Mouse (Mus musculus) gastrocnemius, adult 8-10 months (tissue): ENCODE data around the gene Uqcr11. TPM values are rescaled to one million over a fixed set of nuclear protein-coding genes. Genes with fewer than 3 reads are reported as not detected.
A peak's percentile ranks its signal among the peaks of the same experiment; 100 is the strongest.

Source experiments
- DNase-seq, 2 experiments: peaks; one replicate each; pipeline ENCODE4 v3.0.0; 2022; ENCODE audit warnings: low spot score in 2 of 2
- microRNA-seq: library from miRNA; unstranded; fragments of <30 nt; microRNA quantifications from one replicate; pipeline ENCODE4 v1.2.0, GENCODE M21; 2022
- total RNA-seq, 4 experiments: library from RNA; stranded (reverse); gene quantifications; 2 replicates each; pipeline ENCODE4 v1.2.4; 2022

Gene Uqcr11
- total RNA-seq, 4 experiments from 2014 or later = 691 to 868 (median 797) TPM

GRCm38 (mm10) chr10:80376160-80376559 lies 30.5 kb downstream of the Uqcr11 start:
- DNase-seq = peak; percentile 77 to 85

GRCm38 (mm10) chr10:80374063-80374462 lies 32.6 kb downstream of the Uqcr11 start:
- peak; percentile 48 to 49 for DNase-seq

GRCm38 (mm10) chr10:80372706-80373105 lies 33.9 kb downstream of the Uqcr11 start:
- DNase-seq = no peak

GRCm38 (mm10) chr10:80371983-80372382 lies 34.6 kb downstream of the Uqcr11 start:
- DNase-seq = no peak

- DNase-seq = no peak
Observed at GRCm38 (mm10) chr10:80371411-80371966, 35.1 kb downstream of the Uqcr11 start.

- no peak for DNase-seq
Observed at GRCm38 (mm10) chr10:80369995-80370747, 36.5 kb downstream of the Uqcr11 start.

- DNase-seq = no peak
Observed at GRCm38 (mm10) chr10:80368392-80368791, 38.2 kb downstream of the Uqcr11 start.

GRCm38 (mm10) chr10:80367954-80368353 lies 38.7 kb downstream of the Uqcr11 start:
- DNase-seq = no peak

GRCm38 (mm10) chr10:80365736-80366135 lies 40.9 kb downstream of the Uqcr11 start:
- DNase-seq = no peak

GRCm38 (mm10) chr10:80363734-80364133 lies 42.9 kb downstream of the Uqcr11 start:
- no peak for DNase-seq

- no peak for DNase-seq
Observed at GRCm38 (mm10) chr10:80357994-80358639, 48.5 kb downstream of the Uqcr11 start.

- no peak for DNase-seq
Observed at GRCm38 (mm10) chr10:80357336-80357735, 49.3 kb downstream of the Uqcr11 start.

- no peak for DNase-seq
Observed at GRCm38 (mm10) chr10:80356737-80357136, 49.9 kb downstream of the Uqcr11 start.

- no peak for DNase-seq
Observed at GRCm38 (mm10) chr10:80356001-80356682, 50.5 kb downstream of the Uqcr11 start, which contains the start of gene Plk5. Gene Plk5 (plus strand): TSS chr10:80356459.

- DNase-seq = no peak
Observed at GRCm38 (mm10) chr10:80355431-80355830, 51.2 kb downstream of the Uqcr11 start.

Small RNA genes within 50 kb of the gene (microRNA-seq; reads per million reads assigned to microRNA genes)
- not detected for gene Gm22721

Other genes starting within 250 kb of the Uqcr11 start
- gene Cirbp, start 240.8 kb downstream of the Uqcr11 start, total RNA-seq = 10 to 100 TPM; 23.4 to 49.1 (median 31.4) TPM
- 1 to 10 TPM; 4.3 to 7.8 (median 6.9) TPM for gene 1600002K03Rik, start 233.9 kb downstream of the Uqcr11 start, total RNA-seq
- gene Efna2, start 227.3 kb downstream of the Uqcr11 start, total RNA-seq = under 1 TPM; 0.19 to 0.48 (median 0.36) TPM
- 10 to 100 TPM; 12.7 to 16.9 (median 15.2) TPM for gene Mum1, start 180.4 kb downstream of the Uqcr11 start, total RNA-seq
- gene Ndufs7, start 157.7 kb downstream of the Uqcr11 start, total RNA-seq = 100 to 1,000 TPM; 576 to 623 (median 605) TPM
- 10 to 100 TPM; 19.5 to 33.6 (median 33.4) TPM for gene Gamt, start 145.8 kb downstream of the Uqcr11 start, total RNA-seq
- gene Dazap1, start 145.3 kb downstream of the Uqcr11 start, total RNA-seq = 10 to 100 TPM; 31.8 to 38.5 (median 34.6) TPM
- gene Rps15, start 114.4 kb downstream of the Uqcr11 start, total RNA-seq = 100 to 1,000 TPM; 626 to 776 (median 688) TPM
- gene Apc2, start 110.9 kb downstream of the Uqcr11 start, total RNA-seq = under 1 TPM; 0.24 to 0.54 (median 0.31) TPM
- 1 to 10 TPM; 5.4 to 8.9 (median 6.6) TPM for gene 2310011J03Rik, start 86.3 kb downstream of the Uqcr11 start, total RNA-seq
- gene Pcsk4, start 77.3 kb downstream of the Uqcr11 start, total RNA-seq = 1 to 10 TPM in 1 of 4 experiments, under 1 TPM in 3; 0.67 to 1.1 (median 0.91) TPM
- gene Reep6, start 76.9 kb downstream of the Uqcr11 start, total RNA-seq = 1 to 10 TPM; 2.6 to 4.0 (median 3.2) TPM
- 10 to 100 TPM; 22.6 to 30.4 (median 26.9) TPM for gene Adamtsl5, start 58.4 kb downstream of the Uqcr11 start, total RNA-seq
- gene Plk5, start 50.4 kb downstream of the Uqcr11 start, total RNA-seq = under 1 TPM in 2 of 4 experiments, not detected in 2; 0.27 to 0.36 TPM
- gene Mex3d, start 19.2 kb downstream of the Uqcr11 start, total RNA-seq = 1 to 10 TPM; 4.2 to 6.3 (median 4.7) TPM
- gene Mbd3, start 7.3 kb downstream of the Uqcr11 start, total RNA-seq = 100 to 1,000 TPM; 120 to 138 (median 131) TPM
- gene Tcf3, start 26.8 kb upstream of the Uqcr11 start, total RNA-seq = 10 to 100 TPM in 3 of 4 experiments, 1 to 10 TPM in 1; 9.9 to 13.1 (median 10.8) TPM
- gene Onecut3, start 88.0 kb upstream of the Uqcr11 start, total RNA-seq = not detected
- gene Atp8b3, start 132.3 kb upstream of the Uqcr11 start, total RNA-seq = not detected
- 10 to 100 TPM in 2 of 4 experiments, 1 to 10 TPM in 2; 8.5 to 11.1 (median 10.1) TPM for gene Rexo1, start 154.7 kb upstream of the Uqcr11 start, total RNA-seq
- 1 to 10 TPM; 1.1 to 2.0 (median 1.3) TPM for gene Klf16, start 170.5 kb upstream of the Uqcr11 start, total RNA-seq
- gene Abhd17a, start 183.5 kb upstream of the Uqcr11 start, total RNA-seq = 10 to 100 TPM; 70.5 to 80.7 (median 77.3) TPM
- 10 to 100 TPM; 17.4 to 21.2 (median 19.2) TPM for gene Scamp4, start 196.0 kb upstream of the Uqcr11 start, total RNA-seq
- gene Adat3, start 196.1 kb upstream of the Uqcr11 start, total RNA-seq = under 1 TPM in 3 of 4 experiments, not detected in 1; 0.29 to 0.43 (median 0.36) TPM
- gene Gm49322, start 199.2 kb upstream of the Uqcr11 start, total RNA-seq = under 1 TPM in 2 of 4 experiments, not detected in 2; 0.20 to 0.24 TPM
- gene Csnk1g2, start 216.0 kb upstream of the Uqcr11 start, total RNA-seq = 100 to 1,000 TPM; 124 to 147 (median 144) TPM